Mouse (Mus musculus) forebrain, postnatal 0 days (tissue): ENCODE measurements at regions not wholly inside any gene's neighbourhood (a gene's known extent, or its start where the extent isn't known, plus 50 kb on each side); places are given as distances from the start of the nearest gene placed in this dataset.

Experiments
- ATAC-seq: fragments of 200-750 bp; cut with Nextera tagmentation; 2 replicates; pipeline ENCODE4 v1.8.0; 2017; ENCODE audit warnings: mild to moderate bottlenecking, moderate library complexity
- DNase-seq: peaks from one replicate; pipeline ENCODE4 v3.0.0-alpha.2; 2015
- H3K27ac ChIP-seq: fragments of 300-500 bp; sonication (generic); 2 replicates; pipeline ENCODE4 v1.5.1; 2014; ENCODE audit warnings: low read depth, mild to moderate bottlenecking, antibody characterized with exemption, low read length, moderate library complexity, mixed read lengths
- H3K27me3 ChIP-seq: fragments of 300-500 bp; sonication (generic); 2 replicates; pipeline ENCODE4 v1.6.1; 2014; ENCODE audit warnings: mild to moderate bottlenecking, low read length, mixed read lengths; ENCODE audit not compliant: insufficient read depth
- H3K36me3 ChIP-seq: fragments of 300-500 bp; sonication (generic); 2 replicates; pipeline ENCODE4 v1.6.1; 2014; ENCODE audit warnings: mild to moderate bottlenecking, moderate library complexity; ENCODE audit not compliant: insufficient read depth
- H3K4me1 ChIP-seq: fragments of 300-500 bp; sonication (generic); 2 replicates; pipeline ENCODE4 v1.6.1; 2014; ENCODE audit warnings: antibody characterized with exemption; ENCODE audit not compliant: insufficient read depth
- H3K4me2 ChIP-seq: fragments of 300-500 bp; sonication (generic); 2 replicates; pipeline ENCODE4 v1.6.1; 2014; ENCODE audit warnings: low read depth, mild to moderate bottlenecking, moderate library complexity
- H3K4me3 ChIP-seq: fragments of 300-500 bp; sonication (generic); 2 replicates; pipeline ENCODE4 v1.5.1; 2014; ENCODE audit warnings: low read depth, low read length, mixed read lengths
- H3K9ac ChIP-seq: fragments of 300-500 bp; sonication (generic); 2 replicates; pipeline ENCODE4 v1.6.1; 2014; ENCODE audit warnings: mild to moderate bottlenecking
- H3K9me3 ChIP-seq: fragments of 300-500 bp; sonication (generic); 2 replicates; pipeline ENCODE4 v1.6.1; 2016; ENCODE audit warnings: low read length
- CTCF ChIP-seq: sonication (generic); IDR thresholded peaks from 2 replicates; pipeline ENCODE4 v1.5.1; 2016; ENCODE audit warnings: antibody characterized with exemption, control low read depth, low read depth
- WGBS: fragments of 180-500 bp; shearing (Covaris S2); extraction: QIAGEN DNeasy Blood & Tissue Kit; methylation state at CpG from one replicate; pipeline ENCODE4 v1.1.7; 2014; 5-methylcytosine and 5-hydroxymethylcytosine counted together
- microRNA-seq, 2 experiments: library from miRNA; unstranded; fragments of <30 nt; microRNA quantifications; one replicate each; pipeline ENCODE4; 2016

DNA sequence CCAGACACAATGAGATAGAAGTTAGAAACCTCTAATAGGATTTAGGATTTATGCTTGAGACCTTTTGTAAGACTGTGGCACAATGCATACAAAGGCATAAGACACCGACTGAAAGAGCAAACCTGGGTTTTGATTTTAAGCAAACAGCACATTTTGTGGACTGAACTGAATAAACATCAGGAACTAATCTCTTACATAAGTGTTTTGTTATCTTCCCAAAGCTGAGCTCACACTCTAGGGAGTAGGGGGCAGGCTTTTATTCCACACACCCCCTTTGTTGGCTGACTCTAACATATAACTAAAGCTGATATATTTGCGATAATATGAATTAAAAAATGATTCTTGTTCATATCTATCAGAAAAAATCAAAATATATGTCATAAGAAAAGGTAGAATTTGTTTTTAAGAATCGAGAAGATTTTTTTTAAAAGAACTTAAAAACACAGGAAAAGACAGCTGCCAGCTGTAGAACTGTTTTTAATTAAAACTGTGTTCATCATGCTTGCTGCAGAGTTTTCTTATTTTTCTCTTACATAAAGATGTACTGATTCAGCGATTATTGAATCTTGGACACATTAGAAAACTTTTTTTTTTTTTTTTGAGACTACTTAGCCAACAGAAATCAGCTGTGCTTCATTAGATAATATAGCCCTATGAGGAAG lies 56.2 kb upstream of the Dcn start:
- Histone ChIP-seq H3K27me3 (no peaks in the 10 kb centered on the region), H3K4me1 (no peaks in the 10 kb centered on the region), H3K4me2 (no peak overlapping the region), H3K9me3 (no peaks in the 10 kb centered on the region), H3K9ac (no peak overlapping the region), H3K27ac (no peak overlapping the region), H3K36me3 (no peaks in the 10 kb centered on the region), H3K4me3 (no peak overlapping the region)
- WGBS: 49% methylated on average over 4 of the region's 4 CpGs
- ATAC-seq (no peak), DNase-seq (no peak)
- no peak for TF ChIP-seq CTCF

Small RNA genes lying in the stretch of these regions (microRNA-seq; reads per million reads assigned to microRNA genes)
- gene Gm24587 (0 reads per million in 2 experiments), gene Mir3966 (0 reads per million in 2 experiments)
